Mouse (Mus musculus): ENCODE data around the gene Hspa14. TPM values are rescaled to one million over a fixed set of nuclear protein-coding genes. Genes with fewer than 3 reads are reported as not detected.

Gene Hspa14
- polyA plus RNA-seq (2012; rRNA removed) = 15.9 and 17.4 TPM in 2 replicates

DNA sequence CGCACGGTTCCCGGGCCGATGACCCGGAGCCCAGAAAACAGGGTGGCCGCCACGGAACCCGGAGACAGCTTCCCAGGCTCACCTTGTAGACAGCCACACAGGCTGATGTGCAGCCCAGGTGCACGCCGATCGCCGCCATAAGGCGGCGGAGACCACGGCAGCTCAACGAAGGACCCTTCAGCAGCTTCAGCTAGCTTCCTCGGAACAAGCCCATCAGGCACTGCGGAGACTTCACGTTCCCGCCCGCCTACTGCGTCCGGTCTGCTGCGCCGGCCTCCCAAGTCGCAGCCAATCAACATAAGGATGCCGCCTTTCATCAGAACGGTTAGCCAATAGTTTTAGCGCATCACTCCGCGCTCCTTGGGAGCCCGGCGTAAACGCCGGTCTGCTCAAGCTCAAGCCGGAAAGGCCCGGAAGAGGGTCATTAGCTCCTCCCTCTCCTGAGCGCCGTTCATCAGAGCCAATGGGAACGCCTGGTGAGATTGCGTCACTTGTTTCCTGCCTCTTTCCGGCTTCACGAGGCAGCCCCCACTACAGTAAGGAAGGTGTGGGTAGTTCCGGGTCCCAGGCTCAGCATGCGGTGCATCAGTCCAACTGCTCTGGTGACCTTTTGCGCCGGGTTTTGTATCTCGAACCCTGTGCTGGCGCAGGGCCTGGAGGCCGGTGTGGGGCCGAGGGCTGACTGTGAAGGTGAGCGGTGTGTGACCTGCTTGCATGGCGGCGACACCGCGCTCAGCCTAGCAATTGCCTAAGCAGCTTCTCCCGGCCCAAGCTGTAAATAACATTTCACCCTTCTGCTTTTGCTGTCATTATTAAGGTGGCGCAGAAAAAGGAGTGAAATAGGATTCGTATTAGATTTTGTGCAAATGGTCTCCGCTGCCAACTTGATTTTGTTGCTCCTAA is at the start of gene Hspa14, which contains the start of the genes Gm45902 and Cdnf:
Hspa14 (minus strand) TSS at position 263 of the 903 bp plus-strand sequence.
Gm45902 (minus strand) TSS at position 239 of the 903 bp plus-strand sequence.
Cdnf (plus strand) TSS at position 479 of the 903 bp plus-strand sequence.

DNA sequence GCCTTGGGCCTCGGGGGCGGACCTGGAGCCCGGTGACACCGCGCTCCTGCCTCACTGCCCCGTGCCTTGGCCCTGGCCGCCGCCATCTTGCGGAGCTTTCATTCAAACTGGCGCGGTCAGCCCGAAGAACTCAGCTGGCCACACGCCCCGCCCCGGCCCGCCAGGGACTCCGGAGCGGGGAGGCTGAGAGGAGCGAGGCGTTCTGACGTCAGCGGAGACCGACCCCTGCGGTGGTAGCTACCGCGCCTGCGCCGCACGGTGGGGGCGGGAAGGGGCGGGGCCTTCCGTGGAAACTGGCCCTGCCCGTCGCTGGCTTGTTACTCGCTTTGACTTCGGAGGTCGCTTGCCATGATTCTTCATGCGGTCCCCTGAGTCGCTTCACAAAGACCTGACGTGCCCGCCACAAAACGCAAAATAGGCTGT is 37.7 kb downstream of the Hspa14 start, which contains the start of gene Suv39h2:
Suv39h2 (minus strand) TSS at position 171 of the 423 bp plus-strand sequence.

Other genes starting within 250 kb of the Hspa14 start
- 3.0 and 3.9 TPM in 2 replicates for gene Nmt2, start 228.6 kb downstream of the Hspa14 start, polyA plus RNA-seq (2012; rRNA removed)
- gene Rpp38, start 180.2 kb downstream of the Hspa14 start, polyA plus RNA-seq (2012; rRNA removed) = 1.7 and 2.5 TPM in 2 replicates
- not detected in 2 replicates for gene Acbd7, start 176.6 kb downstream of the Hspa14 start, polyA plus RNA-seq (2012; rRNA removed)
- gene Olah, start 115.6 kb downstream of the Hspa14 start, polyA plus RNA-seq (2012; rRNA removed) = not detected in 2 replicates
- not detected in 2 replicates for gene Meig1, start 90.2 kb downstream of the Hspa14 start, polyA plus RNA-seq (2012; rRNA removed)
- gene Dclre1c, start 88.7 kb downstream of the Hspa14 start, polyA plus RNA-seq (2012; rRNA removed) = 2.3 and 2.5 TPM in 2 replicates
- gene Suv39h2, start 37.8 kb downstream of the Hspa14 start, polyA plus RNA-seq (2012; rRNA removed) = 1.5 and 2.6 TPM in 2 replicates
- gene Gm45902, start within 50 bp of the Hspa14 start, polyA plus RNA-seq (2012; rRNA removed) = 0.83 and 1.2 TPM in 2 replicates
- gene Cdnf, start 216 bp upstream of the Hspa14 start, polyA plus RNA-seq (2012; rRNA removed) = 0.27 and 0.34 TPM in 2 replicates
- gene Fam107b, start 57.7 kb upstream of the Hspa14 start, polyA plus RNA-seq (2012; rRNA removed) = 13.1 and 15.1 TPM in 2 replicates

All from colon, adult 2 months (tissue).